ENCODE assay signal across 7 mouse cellular contexts in the genomic region with DNA sequence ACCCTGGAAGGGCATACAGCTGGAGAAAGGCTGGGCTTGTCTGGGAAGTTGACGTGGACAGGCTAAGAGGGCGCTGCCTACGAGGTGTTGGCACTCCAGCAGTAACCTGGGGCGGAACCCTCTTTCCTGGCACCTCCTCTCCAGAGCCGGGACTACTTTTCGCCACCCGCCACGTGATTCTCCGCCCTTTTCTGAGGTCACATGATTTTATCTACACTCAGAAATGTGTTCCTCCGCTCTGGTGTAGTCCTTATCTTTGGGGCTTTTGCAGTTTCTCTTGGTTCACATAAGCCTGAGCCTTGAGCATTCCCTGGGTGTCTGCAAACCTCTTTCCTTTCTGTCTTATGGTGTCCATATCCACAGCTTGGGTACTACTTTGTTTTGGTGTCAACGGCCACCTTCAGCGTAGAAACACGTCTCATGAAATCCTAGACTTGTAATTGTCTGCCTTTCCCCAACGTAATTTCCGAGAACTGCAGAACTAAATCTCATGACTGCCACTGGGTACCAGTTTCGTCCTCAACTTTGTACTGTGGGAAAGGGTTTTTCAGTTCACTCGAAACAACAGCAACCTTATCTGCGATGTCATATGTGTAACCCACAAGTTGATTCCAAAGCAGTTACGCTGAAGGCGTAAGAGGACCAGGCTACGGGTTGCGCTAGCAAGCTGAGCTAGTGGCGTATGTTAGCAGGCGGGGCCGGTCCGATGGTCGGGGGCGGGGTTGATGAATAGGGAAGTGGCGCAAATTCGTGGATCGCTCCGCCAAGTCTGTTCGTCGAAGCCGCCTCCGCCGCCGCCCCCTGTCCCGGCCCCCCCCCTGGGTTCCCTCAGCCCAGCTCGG. TPM values are rescaled to one million over a fixed set of nuclear protein-coding genes. Genes with fewer than 3 reads are reported as not detected.
DNase-seq lines count a peak whose midpoint lies in the region; ATAC-seq lines count a peak whose summit lies in the region.

A gene (plus strand): TSS at position 294 of the 842 bp plus-strand sequence.

- H3K9me3 ChIP-seq in intestine, embryonic 16.5 days (ENCODE audit: control insufficient read depth, low read length) = no peaks in the 10 kb centered on the region
- H3K9me3 ChIP-seq in midbrain, embryonic 11.5 days (ENCODE audit: control insufficient read depth, low read length) = no peaks in the 10 kb centered on the region

- H3K4me1 ChIP-seq in intestine, embryonic 16.5 days (ENCODE audit: control insufficient read depth, insufficient read depth, low read length) = peaks cover 16% of the 10 kb centered on the region
- peaks cover 8% of the 10 kb centered on the region for H3K4me1 ChIP-seq in midbrain, embryonic 11.5 days (ENCODE audit: control insufficient read depth, insufficient read depth, low read length)

- peak within 1 kb of the TSS; percentile 65 for H3K4me2 ChIP-seq in intestine, embryonic 16.5 days (ENCODE audit: low read depth, low read length)
- peak within 1 kb of the TSS; percentile 78 for H3K4me2 ChIP-seq in midbrain, embryonic 11.5 days

- H3K36me3 ChIP-seq in intestine, embryonic 16.5 days (ENCODE audit: control insufficient read depth, insufficient read depth, low read length) = peaks cover 20% of the 10 kb centered on the region
- H3K36me3 ChIP-seq in midbrain, embryonic 11.5 days (ENCODE audit: control insufficient read depth, insufficient read depth, low read length) = peaks cover 9% of the 10 kb centered on the region

- peak within 1 kb of the TSS; percentile 90 for H3K27ac ChIP-seq in intestine, embryonic 16.5 days (ENCODE audit: low read length)
- peak within 1 kb of the TSS; percentile 89 for H3K27ac ChIP-seq in midbrain, embryonic 11.5 days (ENCODE audit: low read depth, low read length)

- peak within 1 kb of the TSS; percentile 81 for H3K4me3 ChIP-seq in intestine, embryonic 16.5 days (ENCODE audit: low read length)
- H3K4me3 ChIP-seq in midbrain, embryonic 11.5 days (ENCODE audit: low read depth, low read length) = peak within 1 kb of the TSS; percentile 64

- peak; percentile 72 for ATAC-seq in intestine, embryonic 16.5 days
- peak; percentile 68 for ATAC-seq in midbrain, embryonic 11.5 days (ENCODE audit: low FRiP score)

- peak within 1 kb of the TSS; percentile 86 for H3K9ac ChIP-seq in intestine, embryonic 16.5 days (ENCODE audit: low read depth, low read length)
- H3K9ac ChIP-seq in midbrain, embryonic 11.5 days (ENCODE audit: low read length) = peak within 1 kb of the TSS; percentile 83

- intact Hi-C loops in left cerebral cortex, postnatal 36 days (cut with DNase I) = loop anchor here (1.0 kb wide), 1 partner anchor 11 kb away; no protein-coding TSS in a partner anchor

- peak; percentile 95 for DNase-seq in adrenal gland, adult 8-10 months
- peak; percentile 95 for DNase-seq in embryo, embryonic 9.5 days (ENCODE audit: extremely low spot score)
- DNase-seq in gastrocnemius, postnatal 4 days (ENCODE audit: low spot score in 2 of 2) = peak; percentile 93 to 98
- DNase-seq in left cerebral cortex, postnatal 36 days (ENCODE audit: low spot score in 2 of 2) = peak; percentile 94 to 95
- DNase-seq in midbrain, embryonic 11.5 days (ENCODE audit: low spot score, missing footprints) = peak; percentile 99
- peak; percentile 97 for DNase-seq in skeletal muscle tissue, adult 2 months (ENCODE audit: low read depth, low spot score)

- under 1% methylated on average over 40 of the region's 40 CpGs for WGBS in intestine, embryonic 16.5 days
- WGBS in midbrain, embryonic 11.5 days = under 1% methylated on average over 40 of the region's 40 CpGs

- H3K27me3 ChIP-seq in intestine, embryonic 16.5 days (replicated peaks; ENCODE audit: control insufficient read depth, insufficient read depth, low read length) = no peaks in the 10 kb centered on the region
- H3K27me3 ChIP-seq in midbrain, embryonic 11.5 days (ENCODE audit: control insufficient read depth, insufficient read depth, low read length) = no peaks in the 10 kb centered on the region

RNA-seq across cellular contexts. Expression of the gene that starts here (rescaled TPM):
- 100 to 1,000 TPM; 369 to 430 (median 397) TPM for total RNA-seq in adrenal gland, adult 8-10 months (2022)
- 100 to 1,000 TPM; 234 to 246 TPM for total RNA-seq in gastrocnemius, postnatal 4 days (2021)
- 639 and 679 TPM in 2 replicates for polyA plus RNA-seq in intestine, embryonic 16.5 days (2015; fragmentation: Nextera tagmentation; extraction: Ambion mirVana)
- 100 to 1,000 TPM; 199 to 219 TPM for total RNA-seq in left cerebral cortex, postnatal 36 days (2021)
- polyA plus RNA-seq in midbrain, embryonic 11.5 days (2014; fragmentation: Nextera tagmentation; extraction: Ambion mirVana) = 566 and 590 TPM in 2 replicates

Comparison
In these comparisons a context has a peak if more than half of its experiments do, and no peak if none do; other contexts are left out.
1. Peak in every context shown above with its lines: DNase-seq, ATAC-seq, H3K4me3 ChIP-seq and H3K27ac ChIP-seq.